Mouse (Mus musculus) olfactory bulb, adult 2 months (tissue): ENCODE measurements at regions not wholly inside any gene's neighbourhood (a gene's known extent, or its start where the extent isn't known, plus 50 kb on each side); places are given as distances from the start of the nearest gene placed in this dataset.

Source experiments
- CTCF ChIP-seq: fragments of 200-500 bp; IDR thresholded peaks from 2 replicates; pipeline ENCODE4 v1.5.1; 2012; ENCODE audit warnings: low read depth, mild to moderate bottlenecking, low read length, moderate library complexity; ENCODE audit not compliant: insufficient read depth
- POLR2A ChIP-seq: fragments of 200-500 bp; IDR thresholded peaks from 2 replicates; pipeline ENCODE4 v1.6.1; 2012; ENCODE audit warnings: mild to moderate bottlenecking, low read depth, low read length, moderate library complexity; ENCODE audit not compliant: insufficient read depth

- TF ChIP-seq CTCF, result no peak
- TF ChIP-seq POLR2A, result no peak
Observed at GRCm38 (mm10) chr1:164538304-164539043, 80.3 kb upstream of the Atp1b1 start.
